Mouse (Mus musculus): Measurements from ENCODE around the gene 3110001I22Rik.
"Not testable (repeated sequence)": the region's sequence is repeated elsewhere in the genome, so short reads cannot be mapped to it uniquely, and the experiment has no call there.

The 3110001I22Rik gene

GRCm38 (mm10) chr16:13671685-13672385, at the start of gene 3110001I22Rik, which contains the start of gene Bfar:
Gene 3110001I22Rik (plus strand): TSS chr16:13671929.
Gene Bfar (plus strand): TSS chr16:13671858.
- peak; percentile 91 to 95 for DNase-seq

- DNase-seq = peak in 1 of 2 experiments; percentile 6
Observed at GRCm38 (mm10) chr16:13628345-13628744, 43.4 kb upstream of the 3110001I22Rik start.

GRCm38 (mm10) chr16:13638198-13638597, 33.5 kb upstream of the 3110001I22Rik start:
- not testable (repeated sequence) for DNase-seq

DNA sequence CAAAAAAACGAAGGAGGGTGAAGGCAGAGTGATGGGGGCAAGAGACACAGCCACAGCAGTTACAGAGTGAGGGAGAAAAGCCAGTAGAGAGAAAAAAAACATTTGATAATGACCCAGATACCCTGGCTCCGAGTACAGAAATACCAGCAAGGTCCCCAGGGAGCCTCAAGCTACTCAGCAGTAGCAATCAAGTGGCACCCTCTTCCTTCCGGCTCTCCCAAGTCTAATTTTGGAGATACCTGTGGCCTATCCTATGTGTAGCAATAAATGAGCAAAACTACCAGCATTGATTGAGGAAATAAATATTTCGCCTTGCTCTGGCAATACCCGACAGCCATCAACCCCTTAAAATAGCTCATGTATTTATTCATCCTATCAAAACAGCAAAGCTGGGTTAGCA, 32.2 kb upstream of the 3110001I22Rik start:
- DNase-seq = no peak

GRCm38 (mm10) chr16:13640064-13640463, 31.7 kb upstream of the 3110001I22Rik start:
- peak in 1 of 2 experiments; percentile 14 for DNase-seq

DNA sequence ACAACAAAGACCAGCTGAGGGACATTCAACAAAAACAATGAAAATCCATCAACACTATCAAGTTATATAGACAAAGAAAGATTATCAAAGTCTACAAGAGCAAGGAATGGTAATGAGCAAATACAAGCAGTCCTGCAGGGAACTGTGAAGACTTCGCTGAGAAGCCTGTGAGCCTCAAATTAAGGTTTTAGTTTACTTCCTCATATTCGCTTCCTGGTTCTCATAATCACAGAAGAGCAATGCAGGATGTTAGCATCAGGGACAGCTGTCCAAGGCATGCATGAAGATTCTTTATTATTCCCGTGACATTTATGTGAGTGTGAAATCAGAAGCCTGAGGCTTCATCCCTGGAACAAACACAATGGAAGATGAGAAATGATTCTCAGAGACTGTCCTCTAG, 27.3 kb upstream of the 3110001I22Rik start:
- DNase-seq = no peak

DNA sequence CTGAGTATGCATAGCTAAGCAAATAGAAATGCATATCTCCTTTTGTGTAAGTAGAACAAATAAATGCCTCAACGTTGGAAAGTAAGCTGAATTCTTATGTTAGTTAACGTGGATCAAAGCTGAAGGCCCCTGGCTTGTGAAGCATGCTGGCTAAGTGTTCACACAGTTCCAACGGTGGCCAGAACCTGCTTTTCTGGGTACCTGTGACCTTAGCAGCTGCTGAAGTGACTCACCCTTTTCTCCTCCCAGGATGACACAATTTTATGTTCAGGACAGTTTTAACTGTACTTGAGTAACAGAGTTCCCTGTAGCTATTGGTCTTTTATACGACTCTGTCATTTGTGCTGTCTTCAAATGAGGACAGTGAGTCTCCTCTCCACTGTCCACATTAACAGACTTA, 25.8 kb upstream of the 3110001I22Rik start:
- no peak for DNase-seq

DNA sequence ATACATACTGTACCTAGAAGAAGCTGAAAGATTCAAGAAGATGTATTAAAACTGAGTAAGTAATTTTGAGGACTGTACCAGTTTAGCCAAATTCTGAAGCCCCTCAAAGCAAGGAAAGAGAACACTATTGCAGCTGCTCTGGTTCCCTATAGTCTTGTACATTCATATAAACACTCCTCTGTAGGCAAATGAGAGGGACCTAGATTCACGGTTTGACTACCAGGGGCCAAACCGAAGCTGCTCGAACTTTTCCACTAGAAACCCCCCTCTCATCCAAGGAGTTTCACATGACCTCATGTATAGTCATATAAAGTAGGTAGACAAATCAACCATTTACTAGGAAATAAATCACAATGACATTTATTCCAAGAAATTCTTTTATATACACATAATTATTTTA, 12.8 kb upstream of the 3110001I22Rik start:
- DNase-seq = no peak

DNA sequence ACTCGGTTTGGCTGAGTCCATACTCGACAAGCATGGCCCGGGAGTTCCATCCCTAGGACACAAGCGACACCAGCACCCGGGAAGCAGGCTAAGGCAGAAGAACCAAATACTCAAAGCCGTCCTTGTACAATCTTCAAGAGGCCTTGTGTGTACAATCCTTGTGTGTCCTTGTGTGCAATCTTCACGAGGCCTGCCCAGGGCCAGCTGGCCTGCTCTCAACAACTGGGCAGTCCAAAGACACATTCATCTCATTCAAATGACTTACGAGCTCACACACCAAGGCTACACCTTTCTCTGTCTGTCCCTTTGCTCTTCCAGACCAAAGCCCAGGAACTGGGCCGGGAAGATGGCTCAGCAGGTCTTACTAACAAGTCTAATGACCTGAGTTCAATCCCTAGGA, 11.0 kb upstream of the 3110001I22Rik start:
- no peak for DNase-seq

GRCm38 (mm10) chr16:13667878-13668343, 3.8 kb upstream of the 3110001I22Rik start, which contains the start of gene Parn:
Gene Parn (minus strand): TSS chr16:13668170.
- peak; percentile 95 to 96 for DNase-seq

GRCm38 (mm10) chr16:13668402-13669108, 3.2 kb upstream of the 3110001I22Rik start:
- peak in 1 of 2 experiments; percentile 7 for DNase-seq

- DNase-seq = no peak
Observed at GRCm38 (mm10) chr16:13669282-13669681, 2.4 kb upstream of the 3110001I22Rik start.

DNA sequence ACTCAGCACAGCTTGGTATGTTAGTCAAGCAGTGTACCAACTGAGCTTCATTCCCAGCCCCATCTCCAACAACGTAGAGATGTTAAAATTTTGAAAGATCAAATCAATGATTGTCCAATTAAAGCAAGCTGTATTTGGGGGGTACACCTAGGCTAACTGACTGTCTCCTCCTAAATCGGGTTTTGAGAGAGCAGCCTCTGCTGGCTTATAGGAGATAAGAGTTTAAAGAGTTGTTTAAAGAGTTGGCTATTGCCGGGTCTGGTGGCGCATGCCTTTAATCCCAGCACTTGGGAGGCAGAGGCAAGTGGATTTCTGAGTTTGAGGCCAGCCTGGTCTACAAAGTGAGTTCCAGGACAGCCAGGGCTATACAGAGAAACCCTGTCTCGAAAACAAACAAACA, 833 bp upstream of the 3110001I22Rik start:
- not testable (repeated sequence) for DNase-seq

DNA sequence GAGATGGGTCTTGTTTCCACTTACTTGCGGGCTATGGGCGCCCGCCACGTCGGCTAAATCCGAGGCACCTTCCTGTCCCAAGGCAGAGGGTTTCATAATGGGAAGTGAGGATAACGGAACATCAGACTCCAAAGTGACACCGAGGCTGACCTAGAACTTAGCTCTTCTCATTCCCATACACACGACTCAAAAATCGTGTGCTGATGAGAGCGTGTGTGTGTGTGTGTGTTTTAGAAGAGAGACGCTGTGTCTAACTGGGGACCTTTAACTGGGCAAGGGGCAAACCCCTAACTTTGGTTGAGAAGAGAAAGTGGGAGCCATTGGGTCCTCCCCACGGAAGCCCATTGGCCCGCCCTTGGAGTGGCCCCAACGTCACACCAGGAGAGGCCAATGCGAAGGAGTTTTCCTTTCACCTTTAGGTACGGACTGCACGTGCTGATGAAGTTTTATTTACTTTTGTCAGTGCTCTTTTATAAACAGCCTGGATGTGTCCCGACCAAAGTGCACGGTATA, 713 bp downstream of the 3110001I22Rik start:
- DNase-seq = peak; percentile 74

DNA sequence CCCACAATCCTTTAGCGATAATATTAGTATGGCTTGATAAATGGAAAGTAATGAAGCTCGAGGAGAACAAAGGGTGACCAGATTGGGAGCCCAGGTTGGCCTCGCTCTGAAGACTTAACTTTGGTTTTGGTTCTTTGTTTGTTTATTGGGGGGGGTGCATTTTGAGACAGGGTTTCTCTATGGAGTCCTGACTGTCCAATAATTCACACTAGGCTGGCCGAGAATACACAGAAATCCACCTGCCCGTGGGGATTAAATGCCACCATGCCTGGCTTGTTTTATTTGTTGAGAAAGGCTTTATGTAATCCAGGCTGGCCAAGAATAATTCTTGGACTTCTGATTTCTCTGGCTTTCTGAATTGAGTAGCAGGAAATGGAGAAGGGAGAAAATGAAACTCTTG, 1.4 kb downstream of the 3110001I22Rik start:
- no peak for DNase-seq

DNA sequence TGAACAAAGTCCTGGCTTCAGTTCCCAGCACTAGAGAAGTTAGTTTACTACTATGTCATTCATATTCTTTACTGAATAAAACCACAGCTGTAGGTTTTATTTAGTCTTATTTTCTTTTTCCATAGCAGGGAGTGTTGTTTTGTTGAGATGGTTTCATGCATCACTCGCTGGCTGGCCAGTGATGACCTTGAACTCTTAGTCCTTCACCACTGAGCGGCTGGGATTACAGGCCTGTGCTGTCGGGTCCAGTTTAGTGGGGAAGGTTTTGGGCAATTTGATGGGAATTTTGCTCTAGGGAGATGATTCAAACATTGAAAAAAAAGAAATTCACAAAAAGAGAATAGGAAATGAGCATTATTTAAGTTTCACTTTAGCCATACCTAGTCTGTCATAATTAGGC, 2.8 kb downstream of the 3110001I22Rik start:
- DNase-seq = no peak

GRCm38 (mm10) chr16:13678601-13679319, 7.0 kb downstream of the 3110001I22Rik start:
- DNase-seq = no peak

DNA sequence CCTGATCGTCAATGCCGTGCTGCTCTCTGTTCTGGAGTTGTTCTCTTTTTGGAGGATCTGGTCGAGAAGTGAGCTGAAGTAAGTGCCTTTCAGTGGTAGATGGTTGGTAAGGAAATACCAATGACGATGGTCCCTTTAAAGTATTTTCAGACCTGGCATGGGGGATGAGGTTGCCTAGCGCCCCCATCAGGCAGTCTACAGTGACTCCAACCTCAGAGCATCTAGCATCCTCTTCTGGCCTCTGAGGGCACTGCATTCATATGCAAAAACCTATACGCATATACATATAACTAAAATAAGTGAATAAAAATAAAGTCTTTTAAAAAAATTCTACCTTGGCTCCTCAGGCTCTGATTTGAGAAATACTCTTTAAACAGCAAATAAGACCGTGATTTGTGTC, 27.3 kb downstream of the 3110001I22Rik start:
- DNase-seq = no peak

DNA sequence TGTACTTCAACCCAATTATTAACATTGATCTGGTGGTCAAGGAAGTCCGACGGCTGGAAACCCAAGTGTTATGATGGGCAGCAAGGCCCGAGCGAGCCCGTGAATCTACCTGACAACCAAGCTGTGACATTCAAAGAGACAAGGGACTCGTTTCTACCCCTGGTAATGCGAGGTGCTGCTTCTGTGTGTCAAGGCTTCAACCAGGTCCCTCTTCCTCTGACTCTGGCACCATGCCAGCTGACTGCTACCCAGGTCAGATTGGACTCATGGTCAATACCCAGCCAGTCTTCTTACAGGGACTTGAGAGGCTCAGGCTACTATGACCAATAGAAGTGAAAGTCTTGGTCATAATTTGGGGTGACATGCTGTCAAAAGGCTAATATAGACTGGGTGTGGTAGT, 30.5 kb downstream of the 3110001I22Rik start:
- DNase-seq = no peak

GRCm38 (mm10) chr16:13704676-13705075, 32.9 kb downstream of the 3110001I22Rik start:
- DNase-seq = no peak

DNA sequence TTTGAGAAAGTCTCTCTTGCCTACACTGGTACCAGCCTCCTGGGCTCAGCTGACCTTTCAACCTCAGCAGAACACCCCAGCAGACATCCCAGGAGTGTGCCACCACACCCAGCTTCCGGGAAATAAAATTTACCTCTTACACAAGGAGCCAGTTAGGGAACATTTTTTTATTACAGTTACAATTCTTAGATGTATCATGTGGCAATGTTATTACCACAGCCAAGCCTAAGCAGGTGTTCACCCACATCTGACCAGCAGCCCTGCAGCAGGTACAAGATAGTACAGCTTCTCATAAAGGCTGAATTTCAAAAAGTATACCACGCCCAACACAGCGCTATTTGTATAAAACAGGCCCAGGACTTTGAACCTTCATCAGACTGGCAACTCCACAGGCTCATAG, 43.2 kb downstream of the 3110001I22Rik start:
- no peak for DNase-seq

DNA sequence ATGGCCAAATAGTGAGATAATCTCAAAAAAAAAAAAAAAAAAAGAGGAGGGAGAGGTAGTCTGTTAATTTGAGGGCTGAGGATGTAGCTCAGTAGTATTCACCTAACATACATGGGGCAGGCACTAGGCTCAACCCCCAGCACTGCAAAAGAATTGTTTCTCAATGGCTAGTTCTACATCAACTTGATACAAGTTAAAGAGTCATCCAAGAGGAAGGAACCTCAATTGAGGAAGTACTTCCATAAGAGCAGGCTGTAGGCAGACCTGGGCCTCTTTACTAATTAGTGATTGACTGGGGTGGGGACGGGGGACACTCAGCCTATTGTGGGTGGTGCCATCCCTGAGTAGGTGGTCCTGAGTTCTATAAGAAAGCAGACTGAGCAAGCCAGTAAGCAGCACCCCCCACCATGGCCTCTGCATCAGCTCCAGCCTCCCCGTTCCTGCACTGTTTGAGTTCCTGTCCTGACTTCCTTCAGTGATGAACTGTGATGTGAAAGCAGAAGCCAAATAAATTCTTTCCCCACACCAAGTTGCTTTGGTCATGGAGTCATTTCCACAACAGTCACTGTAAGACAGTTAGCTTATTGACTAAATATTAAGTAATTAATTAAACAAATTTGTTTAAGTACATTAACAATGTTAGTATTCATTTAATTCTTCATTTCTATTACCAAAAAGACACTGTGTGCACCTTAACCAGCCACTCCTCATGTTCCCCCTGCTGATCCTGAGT, 45.3 kb downstream of the 3110001I22Rik start:
- DNase-seq = no peak
